Mouse (Mus musculus): ENCODE data around the gene Ptprg.

DNA sequence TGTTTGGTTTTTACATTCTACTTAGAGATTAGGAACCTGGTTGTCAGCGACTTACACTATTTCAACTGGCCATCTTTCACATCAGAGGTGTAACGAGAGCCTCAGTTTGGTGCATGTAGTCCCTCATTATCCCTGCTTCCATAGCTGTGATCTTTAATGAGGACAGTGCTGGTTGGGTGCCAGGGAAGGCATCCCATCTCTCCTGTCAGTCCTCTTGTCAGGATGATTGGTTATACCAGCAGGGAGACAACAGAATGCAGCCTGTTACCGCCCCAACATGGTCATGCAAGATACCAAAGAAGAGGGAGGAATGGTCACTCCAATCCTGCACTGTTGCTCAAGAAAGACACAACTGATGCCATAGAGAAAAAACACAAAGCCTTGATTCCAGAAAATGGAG, 574.6 kb downstream of the Ptprg start:
- TF ChIP-seq POLR2A (IDR thresholded peaks at IDR 0.05; ENCODE audit: borderline replicate concordance, insufficient read depth, low read length) = no peak
- TF ChIP-seq CTCF (IDR thresholded peaks at IDR 0.05; ENCODE audit: borderline replicate concordance, insufficient read depth, low read depth, low read length) = no peak

All from cerebellum, adult 2 months (tissue).